Mouse (Mus musculus): ENCODE measurements around the gene Abcb6. TPM values are rescaled to one million over a fixed set of nuclear protein-coding genes. Genes with fewer than 3 reads are reported as not detected.
A peak's percentile ranks its signal among the peaks of the same experiment; 100 is the strongest.

Abcb6 gene
- polyA plus RNA-seq, 1 experiment: 19.2 TPM

DNA sequence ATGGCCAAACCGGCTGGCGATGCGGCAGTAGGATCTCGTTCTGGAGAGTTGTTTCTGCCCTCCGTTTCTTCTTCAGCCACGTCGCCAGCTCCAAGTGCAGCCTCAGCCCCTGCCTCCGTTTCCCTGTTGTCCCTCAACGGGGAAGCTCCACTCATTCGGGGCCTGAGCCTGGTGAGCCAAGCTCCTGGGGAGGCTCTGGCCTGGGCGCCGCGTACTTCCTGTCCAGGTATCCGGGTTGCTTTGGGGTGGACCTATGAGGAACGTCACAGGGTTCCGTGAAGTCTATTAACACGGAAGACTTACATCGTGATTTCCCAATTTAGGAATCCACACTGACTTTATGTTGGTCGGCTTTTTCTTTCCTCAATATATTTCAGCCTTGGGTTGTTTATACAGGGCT lies 12.3 kb upstream of the Abcb6 start:
- peaks cover 5% of the 10 kb centered on the region for H3K4me1 ChIP-seq (ENCODE audit: control insufficient read depth, insufficient read depth, low read length)
- WGBS: under 1% methylated on average over 19 of the region's 19 CpGs
- no peak for TF ChIP-seq POLR2A (IDR thresholded peaks at IDR 0.05; ENCODE audit: borderline replicate concordance, insufficient read depth, low read length)
- TF ChIP-seq CTCF (IDR thresholded peaks at IDR 0.05; ENCODE audit: borderline replicate concordance, insufficient read depth, low read depth, low read length): no peak
- H3K27ac ChIP-seq (ENCODE audit: insufficient read depth, low read length): peak overlapping the region; percentile 6
- peak in 1 of 2 experiments; percentile 50 for DNase-seq
- no peaks in the 10 kb centered on the region for H3K27me3 ChIP-seq (ENCODE audit: control insufficient read depth, insufficient read depth, low read length)
- H3K4me3 ChIP-seq (replicated peaks; ENCODE audit: insufficient read depth, low read depth, low read length): peak overlapping the region; percentile 82

DNA sequence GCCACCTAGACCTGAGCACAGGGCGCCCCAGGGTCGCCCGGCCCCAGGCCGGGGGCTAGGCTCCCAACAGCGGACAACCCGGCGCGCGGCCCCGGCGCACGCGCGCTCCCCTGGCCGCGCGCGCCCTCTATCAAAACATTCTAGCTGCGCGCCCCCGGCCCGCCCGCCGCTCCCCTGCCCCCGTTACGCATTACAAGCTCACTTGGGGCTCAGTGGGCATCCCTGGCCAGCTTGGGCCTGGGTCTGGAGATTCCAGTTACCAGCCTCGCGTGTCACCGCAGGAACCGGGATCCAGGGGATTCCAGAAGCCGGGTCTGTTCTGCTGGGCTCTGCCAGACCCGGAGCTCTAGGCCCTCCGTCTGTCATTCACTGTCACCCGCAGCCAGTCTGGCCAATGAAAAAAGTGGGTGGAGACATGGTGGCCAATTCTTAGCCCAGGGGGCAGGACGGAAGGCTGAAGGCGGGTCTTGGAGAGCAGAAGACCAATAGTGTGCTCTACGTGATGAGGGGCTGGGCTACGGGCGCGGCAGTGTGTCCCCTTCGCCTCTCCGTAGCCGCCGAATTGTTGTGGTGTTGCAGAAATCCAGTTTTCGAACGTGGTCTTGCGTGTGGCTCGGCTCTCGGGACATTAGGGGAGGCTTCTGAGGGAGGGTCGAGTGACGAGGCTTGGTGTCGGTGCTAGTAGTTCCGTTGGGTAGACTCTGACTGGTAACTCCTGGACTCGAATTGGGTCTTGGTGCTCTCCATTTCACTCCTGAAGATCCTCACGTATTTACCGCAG lies 11.6 kb upstream of the Abcb6 start, which contains the start of the genes Ankzf1 and Atg9a:
Ankzf1 (plus strand) TSS at position 530 of the 781 bp plus-strand sequence.
Atg9a (minus strand) TSS at position 575 of the 781 bp plus-strand sequence.
- Histone ChIP-seq H3K4me1 (ENCODE audit: control insufficient read depth, insufficient read depth, low read length) (peaks cover 5% of the 10 kb centered on the region), H3K27me3 (ENCODE audit: control insufficient read depth, insufficient read depth, low read length) (no peaks in the 10 kb centered on the region), H3K4me3 (replicated peaks; ENCODE audit: insufficient read depth, low read depth, low read length) (peak within 1 kb of the TSS; percentile 82), H3K27ac (ENCODE audit: insufficient read depth, low read length) (peak within 1 kb of the TSS; percentile 74)
- TF ChIP-seq POLR2A (IDR thresholded peaks at IDR 0.05; ENCODE audit: borderline replicate concordance, insufficient read depth, low read length) (peak; percentile 88), CTCF (IDR thresholded peaks at IDR 0.05; ENCODE audit: borderline replicate concordance, insufficient read depth, low read depth, low read length) (no peak)
- DNase-seq: peak; percentile 95 to 99
- 2% methylated on average over 56 of the region's 56 CpGs for WGBS

- Histone ChIP-seq H3K4me3 (replicated peaks; ENCODE audit: insufficient read depth, low read depth, low read length) (peak overlapping the region; percentile 82), H3K4me1 (ENCODE audit: control insufficient read depth, insufficient read depth, low read length) (peaks cover 5% of the 10 kb centered on the region), H3K27ac (ENCODE audit: insufficient read depth, low read length) (peak overlapping the region; percentile 74), H3K27me3 (ENCODE audit: control insufficient read depth, insufficient read depth, low read length) (no peaks in the 10 kb centered on the region)
- TF ChIP-seq CTCF (IDR thresholded peaks at IDR 0.05; ENCODE audit: borderline replicate concordance, insufficient read depth, low read depth, low read length): no peak
- TF ChIP-seq POLR2A (IDR thresholded peaks at IDR 0.05; ENCODE audit: borderline replicate concordance, insufficient read depth, low read length): no peak
- no peak for DNase-seq
- WGBS: 18% methylated on average over 5 of the region's 5 CpGs
Observed at GRCm38 (mm10) chr1:75191258-75191621, 11.0 kb upstream of the Abcb6 start.

GRCm38 (mm10) chr1:75190577-75190976 lies 10.4 kb upstream of the Abcb6 start:
- DNase-seq: no peak
- Histone ChIP-seq H3K27me3 (ENCODE audit: control insufficient read depth, insufficient read depth, low read length) (no peaks in the 10 kb centered on the region), H3K4me1 (ENCODE audit: control insufficient read depth, insufficient read depth, low read length) (peaks cover 11% of the 10 kb centered on the region), H3K27ac (ENCODE audit: insufficient read depth, low read length) (no peak overlapping the region), H3K4me3 (replicated peaks; ENCODE audit: insufficient read depth, low read depth, low read length) (peak overlapping the region; percentile 82)
- 27% methylated on average over 2 of the region's 2 CpGs for WGBS
- TF ChIP-seq CTCF (IDR thresholded peaks at IDR 0.05; ENCODE audit: borderline replicate concordance, insufficient read depth, low read depth, low read length) (no peak), POLR2A (IDR thresholded peaks at IDR 0.05; ENCODE audit: borderline replicate concordance, insufficient read depth, low read length) (no peak)

GRCm38 (mm10) chr1:75187914-75188483 lies 7.8 kb upstream of the Abcb6 start:
- Histone ChIP-seq H3K27ac (ENCODE audit: insufficient read depth, low read length) (no peak overlapping the region), H3K27me3 (ENCODE audit: control insufficient read depth, insufficient read depth, low read length) (no peaks in the 10 kb centered on the region), H3K4me3 (replicated peaks; ENCODE audit: insufficient read depth, low read depth, low read length) (no peak overlapping the region), H3K4me1 (ENCODE audit: control insufficient read depth, insufficient read depth, low read length) (peaks cover 20% of the 10 kb centered on the region)
- DNase-seq: no peak
- TF ChIP-seq CTCF (IDR thresholded peaks at IDR 0.05; ENCODE audit: borderline replicate concordance, insufficient read depth, low read depth, low read length) (no peak), POLR2A (IDR thresholded peaks at IDR 0.05; ENCODE audit: borderline replicate concordance, insufficient read depth, low read length) (no peak)
- WGBS: 83% methylated on average over 2 of the region's 2 CpGs

DNA sequence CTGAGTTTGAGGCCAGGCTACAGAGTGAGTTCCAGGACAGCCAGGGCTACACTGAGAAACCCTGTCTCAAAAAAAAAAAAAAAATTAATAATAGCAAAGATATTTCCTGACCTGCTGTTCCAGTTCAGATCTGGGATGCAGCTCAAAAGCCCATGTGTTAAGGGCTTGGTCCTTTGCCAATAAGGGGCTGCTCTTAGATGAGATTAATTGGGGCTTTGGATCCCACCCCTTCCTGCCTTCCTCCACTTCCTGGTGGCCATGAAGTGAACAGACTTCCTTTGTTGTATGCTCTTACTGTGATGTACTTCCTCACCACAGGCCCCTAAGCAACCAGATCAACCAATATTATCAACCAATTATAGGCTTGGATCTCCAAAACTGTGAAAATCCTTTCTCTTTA lies 6.9 kb upstream of the Abcb6 start:
- no peak for TF ChIP-seq CTCF (IDR thresholded peaks at IDR 0.05; ENCODE audit: borderline replicate concordance, insufficient read depth, low read depth, low read length)
- no peak for TF ChIP-seq POLR2A (IDR thresholded peaks at IDR 0.05; ENCODE audit: borderline replicate concordance, insufficient read depth, low read length)
- DNase-seq: no peak
- no peaks in the 10 kb centered on the region for H3K27me3 ChIP-seq (ENCODE audit: control insufficient read depth, insufficient read depth, low read length)
- no peak overlapping the region for H3K27ac ChIP-seq (ENCODE audit: insufficient read depth, low read length)
- H3K4me1 ChIP-seq (ENCODE audit: control insufficient read depth, insufficient read depth, low read length): peaks cover 20% of the 10 kb centered on the region
- no peak overlapping the region for H3K4me3 ChIP-seq (replicated peaks; ENCODE audit: insufficient read depth, low read depth, low read length)

- WGBS: 47% methylated on average over 11 of the region's 11 CpGs
- no peaks in the 10 kb centered on the region for H3K27me3 ChIP-seq (ENCODE audit: control insufficient read depth, insufficient read depth, low read length)
- peaks cover 20% of the 10 kb centered on the region for H3K4me1 ChIP-seq (ENCODE audit: control insufficient read depth, insufficient read depth, low read length)
Observed at GRCm38 (mm10) chr1:75185495-75185894, 5.3 kb upstream of the Abcb6 start.

DNA sequence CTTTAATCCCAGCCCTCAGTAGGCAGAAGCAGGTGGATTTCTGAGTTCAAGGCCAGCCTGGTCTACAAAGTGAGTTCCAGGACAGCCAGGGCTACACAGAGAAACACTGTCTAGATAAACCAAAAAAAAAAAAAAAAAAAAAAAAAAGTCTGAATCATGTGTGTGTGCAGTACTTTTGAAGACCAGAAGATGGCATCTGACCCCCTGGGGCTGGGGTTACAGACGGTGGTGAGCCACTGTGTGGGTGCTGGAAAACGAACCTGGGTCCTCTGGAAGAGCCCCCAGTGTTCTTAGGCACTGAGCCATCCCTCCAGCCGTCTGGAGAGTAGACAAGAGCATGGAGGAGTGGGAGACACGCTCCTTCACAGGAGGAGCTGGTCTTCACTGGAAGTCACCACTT lies 2.0 kb upstream of the Abcb6 start:
- no peaks in the 10 kb centered on the region for H3K27me3 ChIP-seq (ENCODE audit: control insufficient read depth, insufficient read depth, low read length)
- no peak for DNase-seq
- H3K27ac ChIP-seq (ENCODE audit: insufficient read depth, low read length): no peak overlapping the region
- H3K4me1 ChIP-seq (ENCODE audit: control insufficient read depth, insufficient read depth, low read length): peaks cover 18% of the 10 kb centered on the region
- H3K4me3 ChIP-seq (replicated peaks; ENCODE audit: insufficient read depth, low read depth, low read length): no peak overlapping the region
- 40% methylated on average over 4 of the region's 4 CpGs for WGBS
- no peak for TF ChIP-seq POLR2A (IDR thresholded peaks at IDR 0.05; ENCODE audit: borderline replicate concordance, insufficient read depth, low read length)
- 0 out of 2 replicates have a peak, but pooled peaks have one; percentile 17 for TF ChIP-seq CTCF (IDR thresholded peaks at IDR 0.05; ENCODE audit: borderline replicate concordance, insufficient read depth, low read depth, low read length)

More at GRCm38 (mm10) chr1:75185495-75185894, 5.3 kb upstream of the Abcb6 start:
- TF ChIP-seq POLR2A (IDR thresholded peaks at IDR 0.05; ENCODE audit: borderline replicate concordance, insufficient read depth, low read length) (no peak), CTCF (IDR thresholded peaks at IDR 0.05; ENCODE audit: borderline replicate concordance, insufficient read depth, low read depth, low read length) (no peak)
- no peak overlapping the region for H3K27ac ChIP-seq (ENCODE audit: insufficient read depth, low read length)
- H3K4me3 ChIP-seq (replicated peaks; ENCODE audit: insufficient read depth, low read depth, low read length): no peak overlapping the region
- DNase-seq: peak; percentile 49 to 55

All from cerebellum, adult 2 months (tissue).